Mouse (Mus musculus) layer of hippocampus, adult 8-10 months (tissue): ENCODE measurements around the gene Brca1. TPM values are rescaled to one million over a fixed set of nuclear protein-coding genes. Genes with fewer than 3 reads are reported as not detected.
"Not testable (repeated sequence)": the region's sequence is repeated elsewhere in the genome, so short reads cannot be mapped to it uniquely, and the experiment has no call there.

Experiments
- DNase-seq, 2 experiments: peaks; one replicate each; pipeline ENCODE4 v3.0.0; 2022; ENCODE audit warnings: low spot score in 2 of 2
- total RNA-seq, 4 experiments: library from RNA; stranded (reverse); gene quantifications; 2 replicates each; pipeline ENCODE4 v1.2.4; 2022

Brca1 gene
- total RNA-seq, 4 experiments from 2014 or later: 0.83 to 2.0 (median 1.4) TPM

DNA sequence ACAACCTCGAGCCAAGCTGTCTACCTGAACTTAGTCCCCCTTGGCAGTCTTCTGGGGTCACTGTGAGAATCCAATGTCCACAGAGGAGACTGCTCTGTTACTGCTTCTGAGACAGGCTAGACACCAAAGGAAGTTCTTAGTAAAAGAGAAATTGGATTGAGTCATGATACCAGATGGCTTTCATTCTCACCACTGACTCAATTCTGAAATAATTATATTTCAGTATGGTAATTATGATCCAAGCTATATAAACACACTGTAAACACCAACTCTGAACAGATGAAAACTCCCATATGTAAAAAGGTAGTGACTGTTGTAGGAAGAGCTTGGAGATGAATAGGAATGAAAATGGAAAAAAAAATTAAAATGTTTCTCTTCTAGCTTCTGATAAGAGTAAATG, 7.6 kb downstream of the Brca1 start:
- no peak for DNase-seq

DNA sequence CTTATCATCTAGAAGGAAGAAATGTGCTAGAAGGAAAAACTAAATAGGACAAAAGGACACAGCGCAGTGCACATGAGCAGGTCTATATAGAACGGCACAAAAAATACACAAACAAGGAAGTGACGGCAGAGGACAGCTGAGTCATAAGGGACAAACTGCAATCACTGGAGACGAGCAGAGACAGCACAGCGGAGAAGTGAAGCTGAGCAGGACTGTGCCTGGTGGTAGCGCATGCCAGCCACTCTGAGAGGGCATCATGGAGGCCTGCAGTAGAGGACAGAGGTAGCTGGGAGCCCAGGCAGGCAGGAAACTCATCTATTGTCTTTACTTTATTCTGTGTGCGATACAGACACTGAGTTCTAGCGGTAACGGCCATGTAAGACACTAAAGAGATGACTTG, 8.2 kb downstream of the Brca1 start:
- no peak for DNase-seq

- no peak for DNase-seq
Observed at GRCm38 (mm10) chr11:101526686-101527085, 25.1 kb downstream of the Brca1 start.

DNA sequence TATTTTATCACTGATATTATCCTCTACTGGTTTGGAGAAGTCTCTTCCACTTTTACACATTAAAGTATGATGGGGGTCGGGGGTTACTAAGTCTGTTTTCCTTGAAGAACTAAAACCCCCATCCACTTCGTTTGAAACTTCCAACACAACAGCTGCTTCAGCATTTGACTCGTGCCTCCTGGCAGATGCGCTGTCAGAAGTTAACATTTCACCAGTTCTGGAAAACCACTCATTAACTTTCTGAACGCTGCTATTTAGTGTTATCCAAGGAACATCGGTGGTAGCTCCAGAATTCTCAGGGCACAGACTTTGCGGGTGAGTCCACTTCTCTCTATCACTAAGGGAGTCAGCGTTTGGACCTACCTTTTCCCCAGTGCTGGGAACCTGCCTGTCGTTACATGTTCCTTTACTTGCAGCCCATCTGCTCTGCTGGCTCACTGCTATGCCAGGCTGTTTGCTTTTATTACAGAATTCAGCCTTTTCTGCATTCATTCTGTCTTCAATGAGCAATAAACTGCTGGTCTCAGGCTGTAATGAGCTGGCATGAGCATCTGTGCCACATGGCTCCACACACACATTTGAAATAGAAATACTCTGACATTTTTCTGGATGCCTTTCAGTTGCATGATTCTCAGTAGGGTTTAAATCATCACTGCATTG, 25.7 kb downstream of the Brca1 start:
- DNase-seq: peak; percentile 79 to 84

GRCm38 (mm10) chr11:101525056-101525455, 26.7 kb downstream of the Brca1 start:
- DNase-seq: no peak

GRCm38 (mm10) chr11:101524446-101524845, 27.3 kb downstream of the Brca1 start:
- no peak for DNase-seq

DNA sequence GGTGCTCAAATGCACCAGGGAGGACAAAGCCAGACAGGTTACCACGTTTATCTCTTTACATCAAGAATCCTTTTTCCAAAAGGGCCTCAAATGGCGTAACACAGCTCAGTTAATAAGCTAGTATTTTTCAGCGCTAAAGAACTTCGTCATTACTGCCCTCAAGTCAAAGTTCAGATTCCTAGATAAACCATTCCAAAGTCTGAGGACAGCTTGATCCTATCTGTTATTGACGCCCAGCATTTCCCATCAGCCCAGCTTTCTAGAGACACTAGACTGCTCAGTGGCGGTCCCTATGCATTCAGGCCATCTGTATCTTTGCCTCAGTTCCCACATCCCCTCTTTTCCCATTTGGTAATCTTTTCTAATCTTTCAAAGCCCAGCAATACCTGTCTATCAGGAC, 32.4 kb downstream of the Brca1 start:
- DNase-seq: no peak

DNA sequence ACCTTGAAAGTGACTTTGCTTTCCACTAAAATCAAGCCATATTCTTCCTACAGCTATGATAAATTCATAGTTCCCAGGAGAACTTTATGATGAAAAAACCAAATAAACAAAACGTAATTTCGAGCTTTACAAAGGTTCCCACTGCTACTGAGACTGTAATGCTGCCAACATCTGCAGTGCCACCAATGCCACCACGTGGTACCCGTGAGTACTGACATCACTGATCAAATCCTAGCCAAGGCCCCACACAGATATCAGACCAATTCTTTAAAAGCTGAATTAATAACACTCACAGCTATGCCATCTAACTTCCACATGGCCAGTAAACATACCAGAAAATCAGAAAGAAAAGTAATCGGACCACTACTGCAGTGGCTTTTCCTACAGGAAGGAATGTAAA, 32.8 kb downstream of the Brca1 start:
- DNase-seq: peak in 1 of 2 experiments; percentile 11

- DNase-seq: no peak
Observed at GRCm38 (mm10) chr11:101507090-101507489, 44.7 kb downstream of the Brca1 start.

DNA sequence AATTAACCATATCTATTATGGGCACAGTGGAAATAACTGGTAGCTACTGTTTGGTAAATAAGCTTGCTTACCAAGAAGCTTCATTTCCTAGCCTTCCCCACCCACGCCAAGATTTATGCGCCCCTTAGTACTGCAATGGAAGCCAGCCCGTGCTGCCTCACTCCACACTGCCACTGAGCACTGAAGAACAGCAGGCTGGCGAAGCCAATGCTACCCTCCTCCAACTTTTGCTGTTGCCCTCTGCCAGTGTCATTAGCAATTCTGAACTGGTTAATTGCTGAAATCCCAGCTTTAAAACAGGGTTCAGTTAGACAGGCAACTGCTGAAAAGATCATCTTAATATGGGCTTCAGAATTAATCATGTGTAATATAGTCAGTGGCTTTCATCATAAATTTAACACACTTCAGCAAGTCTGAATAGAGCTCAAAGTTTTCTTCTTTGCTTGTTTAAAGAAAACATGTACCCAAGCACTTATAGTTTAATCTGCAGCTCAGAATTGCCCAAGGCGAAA, 45.4 kb downstream of the Brca1 start:
- DNase-seq: no peak

DNA sequence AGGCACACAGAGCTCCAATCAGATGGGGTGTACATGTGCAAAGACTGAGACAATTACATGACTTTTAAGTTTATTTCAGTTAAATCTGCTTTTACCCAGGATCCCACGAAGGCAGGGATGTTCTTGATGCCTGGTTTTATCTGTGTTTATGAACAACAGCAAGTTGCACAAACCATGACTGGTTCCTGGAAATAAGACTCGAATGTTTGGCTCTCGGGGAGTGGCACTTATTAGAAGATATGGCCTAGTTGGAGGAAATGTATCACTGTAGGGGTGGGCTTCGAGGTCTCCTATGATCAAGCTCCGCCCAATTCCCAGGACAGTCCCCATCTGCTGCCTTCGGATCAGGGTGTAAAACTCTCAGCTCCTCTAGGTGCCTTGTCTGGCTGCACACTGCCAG, 65.6 kb downstream of the Brca1 start:
- no peak for DNase-seq

DNA sequence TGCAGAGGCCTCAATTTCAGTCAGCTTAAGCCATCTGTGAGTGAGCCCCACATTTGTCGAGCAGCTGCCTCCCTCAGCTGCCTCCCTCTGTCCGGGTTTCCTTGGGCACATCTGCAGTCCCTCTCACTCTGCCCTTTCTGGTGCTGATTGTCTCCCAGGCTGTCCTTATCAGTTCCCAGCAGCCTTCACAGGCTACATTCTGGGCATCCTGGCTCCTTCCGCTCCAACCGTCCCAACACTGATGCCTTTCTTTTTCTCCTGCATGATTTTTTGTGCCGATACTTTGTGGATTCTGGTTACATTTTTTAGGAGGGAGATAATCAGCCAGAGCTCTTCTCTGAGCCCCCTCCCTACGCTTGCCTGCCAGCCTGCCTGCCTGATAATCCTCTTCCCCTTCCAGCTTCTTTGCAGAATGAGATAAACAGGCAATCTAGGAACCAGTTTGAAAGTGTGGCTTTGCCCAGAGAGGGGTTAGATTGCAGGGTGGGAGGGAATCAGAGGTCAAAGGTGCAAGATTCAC, 66.2 kb downstream of the Brca1 start:
- no peak for DNase-seq

DNA sequence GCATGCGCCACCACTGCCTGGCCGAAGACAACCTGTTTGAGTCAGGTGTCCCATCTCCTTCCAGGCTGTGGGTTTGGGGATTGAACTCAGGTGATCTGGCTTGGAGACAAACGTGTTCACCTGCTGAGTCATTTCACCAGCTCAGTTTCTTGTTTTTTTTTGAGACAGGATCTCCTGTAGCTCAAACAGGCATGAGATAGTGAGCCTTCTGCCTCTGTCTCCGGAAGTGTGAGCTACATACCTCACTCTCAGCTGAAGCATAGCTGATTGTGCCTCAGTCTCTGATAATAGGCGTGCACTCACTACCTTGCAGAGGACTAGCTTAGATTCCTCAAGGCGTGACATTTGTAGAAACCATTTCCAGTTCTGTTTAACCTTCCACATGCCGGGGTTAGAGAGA, 66.9 kb downstream of the Brca1 start:
- DNase-seq: no peak

DNA sequence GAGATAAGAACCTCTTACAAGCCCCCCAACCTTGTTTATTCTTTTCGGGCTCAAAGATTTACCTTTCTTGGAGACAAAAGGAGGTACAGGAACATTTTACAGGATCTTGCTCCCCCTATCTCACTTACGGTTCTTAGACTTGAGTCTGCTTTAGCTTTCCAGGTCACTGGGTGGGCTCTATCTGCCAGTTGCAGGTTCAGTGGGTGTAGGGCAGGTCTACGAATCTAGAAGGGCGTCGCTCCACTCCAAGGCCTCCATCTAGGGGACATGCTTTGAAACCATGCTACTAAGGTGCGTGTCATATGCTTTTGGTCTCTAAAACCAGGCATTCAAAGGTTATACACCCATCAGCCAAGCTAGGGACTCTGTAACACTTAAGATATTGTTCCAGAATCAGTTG, 67.5 kb downstream of the Brca1 start:
- no peak for DNase-seq

DNA sequence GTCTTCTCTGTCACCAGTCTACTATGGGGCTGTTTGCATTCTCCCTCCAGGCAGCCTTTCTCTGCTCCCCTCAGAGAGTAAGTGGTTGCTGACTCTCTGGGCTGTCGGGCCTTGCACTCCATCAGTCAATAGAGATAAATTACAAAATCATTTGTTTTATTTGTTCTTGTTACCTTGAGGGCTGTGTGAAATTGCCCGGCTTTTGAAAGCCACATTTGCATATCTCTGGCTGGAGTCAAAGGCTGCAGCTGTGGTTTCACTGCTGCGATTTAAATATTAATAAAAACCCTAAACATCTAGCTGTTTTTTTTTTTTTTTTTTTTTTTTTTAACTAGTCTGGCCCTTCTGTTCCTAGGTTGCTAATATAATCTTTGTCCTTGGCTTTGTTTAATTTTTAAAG, 68.0 kb downstream of the Brca1 start:
- DNase-seq: no peak

- DNase-seq: no peak
Observed at GRCm38 (mm10) chr11:101480912-101481311, 70.8 kb downstream of the Brca1 start.

DNA sequence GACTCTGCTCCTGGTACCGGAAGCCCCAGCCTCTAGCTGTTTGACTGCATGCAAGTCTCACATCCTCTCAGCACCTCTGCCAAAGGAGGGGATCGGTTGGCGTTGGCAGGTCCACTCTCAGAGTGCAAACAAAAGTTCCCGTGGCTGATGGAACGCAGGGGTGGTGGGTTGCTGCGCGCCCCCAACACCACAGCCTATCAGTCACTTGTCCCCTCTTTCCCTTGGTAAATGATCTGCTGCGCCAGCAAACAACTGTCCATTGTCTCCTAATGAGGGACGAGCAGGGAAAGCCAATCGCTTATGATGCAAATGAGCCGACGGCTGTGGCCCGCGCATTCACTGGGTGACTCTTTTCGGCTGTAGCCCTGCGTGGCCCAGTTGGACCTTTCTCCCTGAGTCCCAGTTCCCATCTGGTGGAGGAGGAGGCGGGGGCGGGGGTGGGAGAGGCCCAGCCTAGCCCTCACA, 72.6 kb downstream of the Brca1 start:
- DNase-seq: peak in 1 of 2 experiments; percentile 26

DNA sequence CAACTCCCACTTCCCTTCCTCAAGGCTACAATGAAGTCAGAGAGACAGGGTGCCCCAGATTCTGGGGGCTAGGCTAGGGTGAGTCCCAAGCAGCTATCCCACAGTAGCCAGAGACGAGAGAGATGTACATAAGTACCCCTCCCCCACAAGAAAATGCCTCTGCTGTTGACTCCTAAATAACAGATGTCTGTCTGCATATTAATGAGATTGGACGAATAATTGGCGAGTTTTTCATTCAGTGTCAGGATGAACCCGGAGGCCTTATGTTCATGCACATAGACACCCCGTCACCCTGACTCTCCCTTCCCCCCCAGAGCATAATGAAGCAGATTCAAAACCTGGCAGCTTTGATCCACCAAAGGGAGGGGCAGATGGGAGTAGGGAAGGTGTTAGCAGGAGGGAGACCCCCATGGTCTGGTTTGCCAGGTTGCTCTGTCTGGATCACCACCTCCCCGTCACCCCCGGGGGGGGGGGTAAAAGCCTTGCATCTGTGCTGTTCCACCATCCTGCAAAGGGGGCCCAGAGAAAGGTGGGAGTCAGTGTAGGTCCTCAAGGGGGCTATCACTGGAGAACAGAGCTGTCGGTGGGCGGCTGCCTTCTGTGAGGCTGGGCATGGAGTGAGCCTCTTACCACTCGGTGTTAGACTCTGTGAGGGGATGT, 74.1 kb downstream of the Brca1 start:
- no peak for DNase-seq

DNA sequence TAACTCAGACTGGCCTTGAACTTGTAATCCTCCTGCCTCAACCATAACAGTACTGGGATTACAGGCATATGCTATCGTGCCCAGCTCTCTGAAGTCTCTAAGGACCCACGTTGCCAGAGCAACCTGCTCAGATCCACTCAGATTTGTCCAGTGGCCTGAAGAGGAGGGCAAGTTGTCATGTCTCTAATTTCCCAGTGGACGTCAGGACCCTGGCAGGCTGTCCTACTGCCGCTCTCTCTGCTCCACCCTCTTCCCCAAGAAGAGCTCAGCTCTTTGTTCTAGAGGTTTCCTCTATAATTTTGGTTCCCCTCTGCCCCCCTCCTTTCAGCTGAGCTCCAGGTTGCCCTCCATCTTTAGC, 74.6 kb downstream of the Brca1 start:
- DNase-seq: no peak

DNA sequence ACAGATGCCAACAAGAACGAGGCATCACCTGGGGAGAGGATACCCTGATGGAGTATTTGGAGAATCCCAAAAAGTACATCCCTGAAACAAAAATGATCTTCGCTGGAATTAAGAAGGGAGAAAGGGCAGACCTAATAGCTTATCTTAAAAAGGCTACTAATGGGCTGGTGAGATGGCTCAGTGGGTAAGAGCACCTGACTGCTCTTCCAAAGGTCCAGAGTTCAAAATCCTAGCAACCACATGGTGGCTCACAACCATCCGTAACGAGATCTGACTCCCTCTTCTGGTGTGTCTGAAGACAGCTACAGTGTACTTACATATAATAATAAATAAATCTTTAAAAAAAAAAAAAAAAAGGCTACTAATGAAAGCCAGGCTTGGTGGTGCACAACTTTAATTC, 75.4 kb downstream of the Brca1 start:
- DNase-seq: not testable (repeated sequence)

DNA sequence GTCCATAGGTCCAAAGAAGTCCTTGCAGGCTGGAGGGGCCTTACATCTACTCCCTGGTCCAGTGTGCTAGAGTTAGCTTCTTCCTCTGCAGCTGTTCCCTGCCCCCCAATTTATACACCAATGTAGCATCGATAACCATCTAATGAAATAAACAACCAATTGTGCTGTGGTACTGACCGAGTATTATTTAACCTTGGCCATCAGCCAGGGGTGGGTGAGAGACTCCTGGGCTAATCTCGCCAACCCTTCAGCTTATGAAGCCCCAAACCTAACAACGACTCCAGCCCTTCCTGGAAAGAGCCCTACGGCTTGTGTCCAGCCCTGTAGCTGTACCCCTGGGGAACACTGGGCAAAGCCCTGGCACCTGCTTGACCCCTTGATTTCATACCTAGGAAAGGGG, 77.5 kb downstream of the Brca1 start:
- DNase-seq: no peak

DNA sequence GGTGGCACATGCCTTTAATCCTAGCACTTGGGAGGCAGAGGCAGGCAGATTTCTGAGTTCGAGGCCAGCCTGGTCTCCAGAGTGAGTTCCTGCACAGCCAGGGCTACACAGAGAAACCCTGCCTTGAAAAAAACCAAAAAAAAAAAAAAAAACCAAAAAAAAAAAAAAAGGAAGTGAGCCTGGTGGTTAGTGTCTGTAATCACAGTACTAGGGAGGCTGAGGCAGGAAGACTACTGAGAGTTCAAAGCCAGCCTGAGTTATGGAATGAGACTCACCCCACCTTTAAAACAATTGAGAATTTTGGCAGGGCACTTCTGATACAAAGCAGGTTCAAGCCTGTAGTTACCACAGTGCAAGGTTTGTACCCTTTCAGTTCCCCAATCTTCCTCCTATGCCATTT, 78.1 kb downstream of the Brca1 start:
- not testable (repeated sequence) for DNase-seq

DNA sequence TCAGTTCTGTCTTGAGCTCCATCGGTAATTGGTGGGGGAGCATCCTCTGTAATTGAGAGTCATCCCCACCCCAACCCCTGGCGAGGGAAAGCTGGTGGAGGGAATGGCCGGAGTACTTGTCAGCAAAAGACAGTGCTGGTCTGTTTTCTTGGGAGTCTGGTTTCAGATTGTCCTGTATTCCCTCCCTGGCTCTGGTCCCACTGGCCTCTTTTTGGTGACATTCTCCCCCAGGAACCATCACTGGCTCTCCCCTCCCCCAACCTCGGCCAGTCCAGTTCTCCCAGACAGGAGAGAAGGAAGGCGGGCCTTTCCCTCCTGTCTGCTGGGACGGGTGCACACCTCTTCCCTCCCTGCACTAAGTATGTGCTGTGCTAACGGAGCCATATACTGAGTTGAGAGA, 79.4 kb downstream of the Brca1 start:
- no peak for DNase-seq
